Mouse (Mus musculus): ENCODE data around the gene Sctr.

Gene Sctr

GRCm38 (mm10) chr1:120030474-120030873 lies 23.8 kb downstream of the Sctr start:
- DNase-seq = peak; percentile 82

- peak; percentile 62 for DNase-seq
Measured at GRCm38 (mm10) chr1:120032804-120033468, 26.2 kb downstream of the Sctr start.

GRCm38 (mm10) chr1:120033469-120033854 lies 26.8 kb downstream of the Sctr start:
- DNase-seq = no peak

- no peak for DNase-seq
Measured at GRCm38 (mm10) chr1:120034793-120035192, 28.1 kb downstream of the Sctr start.

- no peak for DNase-seq
Measured at GRCm38 (mm10) chr1:120035456-120036034, 28.9 kb downstream of the Sctr start.

GRCm38 (mm10) chr1:120037021-120037683 lies 30.5 kb downstream of the Sctr start:
- DNase-seq = no peak

- DNase-seq = no peak
Measured at GRCm38 (mm10) chr1:120038594-120038993, 31.9 kb downstream of the Sctr start.

- DNase-seq = no peak
Measured at GRCm38 (mm10) chr1:120042421-120042820, 35.7 kb downstream of the Sctr start.

GRCm38 (mm10) chr1:120044584-120044983 lies 37.9 kb downstream of the Sctr start:
- no peak for DNase-seq

GRCm38 (mm10) chr1:120047325-120047724 lies 40.6 kb downstream of the Sctr start:
- no peak for DNase-seq

- no peak for DNase-seq
Measured at GRCm38 (mm10) chr1:120051070-120051469, 44.4 kb downstream of the Sctr start.

GRCm38 (mm10) chr1:120054997-120055396 lies 48.3 kb downstream of the Sctr start:
- no peak for DNase-seq

GRCm38 (mm10) chr1:120055475-120055874 lies 48.8 kb downstream of the Sctr start:
- DNase-seq = no peak

GRCm38 (mm10) chr1:120056236-120056635 lies 49.5 kb downstream of the Sctr start:
- DNase-seq = peak; percentile 53

GRCm38 (mm10) chr1:120057044-120057443 lies 50.4 kb downstream of the Sctr start:
- no peak for DNase-seq

GRCm38 (mm10) chr1:120057674-120058430 lies 51.2 kb downstream of the Sctr start:
- no peak for DNase-seq

- no peak for DNase-seq
Measured at GRCm38 (mm10) chr1:120060687-120061086, 54.0 kb downstream of the Sctr start.

GRCm38 (mm10) chr1:120062231-120062630 lies 55.5 kb downstream of the Sctr start:
- DNase-seq = no peak

- no peak for DNase-seq
Measured at GRCm38 (mm10) chr1:120064036-120064682, 57.5 kb downstream of the Sctr start.

GRCm38 (mm10) chr1:120066159-120066558 lies 59.5 kb downstream of the Sctr start:
- DNase-seq = no peak

GRCm38 (mm10) chr1:120066625-120067024 lies 59.9 kb downstream of the Sctr start:
- DNase-seq = no peak

- DNase-seq = no peak
Measured at GRCm38 (mm10) chr1:120069120-120069519, 62.4 kb downstream of the Sctr start.

GRCm38 (mm10) chr1:120070168-120070567 lies 63.5 kb downstream of the Sctr start:
- no peak for DNase-seq
